Mouse (Mus musculus): ENCODE results near the gene Stk4.

- no peak for TF ChIP-seq POLR2A (IDR thresholded peaks at IDR 0.05; ENCODE audit: insufficient read depth, low read depth, low read length)
- TF ChIP-seq CTCF (IDR thresholded peaks at IDR 0.05; ENCODE audit: insufficient read depth, low read depth, low read length) = no peak
Observed at GRCm38 (mm10) chr2:164106287-164107035, 36.3 kb downstream of the Stk4 start.

All from olfactory bulb, adult 2 months (tissue).